Mouse (Mus musculus): ENCODE results near the gene Nme8. TPM values are rescaled to one million over a fixed set of nuclear protein-coding genes. Genes with fewer than 3 reads are reported as not detected.

Gene Nme8
- polyA plus RNA-seq, 1 experiment = not detected

GRCm38 (mm10) chr13:19618841-19619215 is 78.8 kb downstream of the Nme8 start:
- 27% methylated on average over 5 of the region's 5 CpGs for WGBS
- DNase-seq = no peak
- Histone ChIP-seq H3K27ac (ENCODE audit: control insufficient read depth, insufficient read depth, low read length) (no peak overlapping the region), H3K4me3 (ENCODE audit: control insufficient read depth, insufficient read depth, low read length) (peak overlapping the region; percentile 31), H3K36me3 (ENCODE audit: control insufficient read depth, insufficient read depth, low read length) (no peaks in the 10 kb centered on the region), H3K4me1 (replicated peaks; ENCODE audit: control insufficient read depth, insufficient read depth, low read length) (no peaks in the 10 kb centered on the region; the same call in 1 of the 2 replicates), H3K27me3 (ENCODE audit: control insufficient read depth, insufficient read depth, low read length) (no peaks in the 10 kb centered on the region; the same call in 1 of the 2 replicates)
- no peak for TF ChIP-seq CTCF (IDR thresholded peaks at IDR 0.05; ENCODE audit: borderline replicate concordance, control insufficient read depth, extremely low read depth, insufficient read depth, low read length, poor library complexity)
- no peak for TF ChIP-seq POLR2A (IDR thresholded peaks at IDR 0.05; ENCODE audit: control insufficient read depth, extremely low read depth, insufficient read depth, low read length, poor library complexity)

GRCm38 (mm10) chr13:19618081-19618480 is 79.5 kb downstream of the Nme8 start:
- Histone ChIP-seq H3K36me3 (ENCODE audit: control insufficient read depth, insufficient read depth, low read length) (no peaks in the 10 kb centered on the region), H3K4me1 (replicated peaks; ENCODE audit: control insufficient read depth, insufficient read depth, low read length) (no peaks in the 10 kb centered on the region; the same call in 1 of the 2 replicates), H3K27ac (ENCODE audit: control insufficient read depth, insufficient read depth, low read length) (no peak overlapping the region), H3K27me3 (ENCODE audit: control insufficient read depth, insufficient read depth, low read length) (no peaks in the 10 kb centered on the region; the same call in 1 of the 2 replicates), H3K4me3 (ENCODE audit: control insufficient read depth, insufficient read depth, low read length) (no peak overlapping the region)
- TF ChIP-seq POLR2A (IDR thresholded peaks at IDR 0.05; ENCODE audit: control insufficient read depth, extremely low read depth, insufficient read depth, low read length, poor library complexity) (no peak), CTCF (IDR thresholded peaks at IDR 0.05; ENCODE audit: borderline replicate concordance, control insufficient read depth, extremely low read depth, insufficient read depth, low read length, poor library complexity) (no peak)
- WGBS = 97% methylated on average over 4 of the region's 4 CpGs
- no peak for DNase-seq

DNA sequence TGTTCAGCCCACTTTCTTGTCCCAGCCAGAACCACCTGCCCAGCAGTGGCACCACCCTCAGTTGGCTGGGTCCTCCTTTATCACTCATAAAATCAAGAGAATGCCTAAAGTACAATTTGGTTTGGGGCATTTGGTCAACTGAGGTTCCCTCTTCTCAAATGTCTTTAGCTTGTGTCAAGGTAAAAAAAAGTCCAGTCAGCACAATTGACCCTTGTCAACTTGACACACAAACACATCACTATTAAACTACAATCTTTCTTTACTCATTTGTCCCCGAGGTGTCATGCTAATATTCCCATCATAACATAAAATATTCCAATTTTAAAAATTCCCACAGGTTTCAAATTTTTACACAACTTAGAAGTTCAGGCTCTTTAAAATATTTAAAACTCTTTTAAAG is 83.3 kb downstream of the Nme8 start:
- TF ChIP-seq CTCF (IDR thresholded peaks at IDR 0.05; ENCODE audit: borderline replicate concordance, control insufficient read depth, extremely low read depth, insufficient read depth, low read length, poor library complexity) = no peak
- TF ChIP-seq POLR2A (IDR thresholded peaks at IDR 0.05; ENCODE audit: control insufficient read depth, extremely low read depth, insufficient read depth, low read length, poor library complexity) = no peak
- Histone ChIP-seq H3K27ac (ENCODE audit: control insufficient read depth, insufficient read depth, low read length) (no peak overlapping the region), H3K4me1 (replicated peaks; ENCODE audit: control insufficient read depth, insufficient read depth, low read length) (no peaks in the 10 kb centered on the region; the same call in 1 of the 2 replicates), H3K4me3 (ENCODE audit: control insufficient read depth, insufficient read depth, low read length) (no peak overlapping the region), H3K36me3 (ENCODE audit: control insufficient read depth, insufficient read depth, low read length) (no peaks in the 10 kb centered on the region), H3K27me3 (ENCODE audit: control insufficient read depth, insufficient read depth, low read length) (no peaks in the 10 kb centered on the region; the same call in 1 of the 2 replicates)
- no peak for DNase-seq
- 94% methylated on average over 1 of the region's 1 CpGs for WGBS

DNA sequence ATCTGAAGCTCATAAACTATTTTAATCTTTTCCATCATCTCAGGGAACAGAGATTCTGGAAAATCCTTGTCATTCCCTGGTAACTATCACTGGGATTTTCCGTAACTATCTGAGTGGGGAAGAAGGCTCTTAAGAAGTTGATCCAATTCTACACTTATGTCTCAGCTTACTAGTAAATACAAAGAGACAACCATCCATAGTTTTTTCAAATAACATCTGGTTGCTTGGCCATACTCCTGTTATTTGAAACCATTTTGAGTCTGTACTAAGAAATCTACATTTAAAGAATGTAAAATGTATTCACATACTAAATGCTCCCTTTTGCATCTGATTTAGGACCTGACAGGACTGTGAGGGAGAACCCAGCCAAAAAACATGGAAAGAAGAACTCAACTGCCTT is 84.2 kb downstream of the Nme8 start:
- Histone ChIP-seq H3K4me3 (ENCODE audit: control insufficient read depth, insufficient read depth, low read length) (no peak overlapping the region), H3K27ac (ENCODE audit: control insufficient read depth, insufficient read depth, low read length) (no peak overlapping the region), H3K4me1 (replicated peaks; ENCODE audit: control insufficient read depth, insufficient read depth, low read length) (no peaks in the 10 kb centered on the region), H3K27me3 (ENCODE audit: control insufficient read depth, insufficient read depth, low read length) (no peaks in the 10 kb centered on the region), H3K36me3 (ENCODE audit: control insufficient read depth, insufficient read depth, low read length) (no peaks in the 10 kb centered on the region)
- WGBS = 96% methylated on average over 1 of the region's 1 CpGs
- TF ChIP-seq CTCF (IDR thresholded peaks at IDR 0.05; ENCODE audit: borderline replicate concordance, control insufficient read depth, extremely low read depth, insufficient read depth, low read length, poor library complexity) = no peak
- no peak for TF ChIP-seq POLR2A (IDR thresholded peaks at IDR 0.05; ENCODE audit: control insufficient read depth, extremely low read depth, insufficient read depth, low read length, poor library complexity)
- DNase-seq = no peak

DNA sequence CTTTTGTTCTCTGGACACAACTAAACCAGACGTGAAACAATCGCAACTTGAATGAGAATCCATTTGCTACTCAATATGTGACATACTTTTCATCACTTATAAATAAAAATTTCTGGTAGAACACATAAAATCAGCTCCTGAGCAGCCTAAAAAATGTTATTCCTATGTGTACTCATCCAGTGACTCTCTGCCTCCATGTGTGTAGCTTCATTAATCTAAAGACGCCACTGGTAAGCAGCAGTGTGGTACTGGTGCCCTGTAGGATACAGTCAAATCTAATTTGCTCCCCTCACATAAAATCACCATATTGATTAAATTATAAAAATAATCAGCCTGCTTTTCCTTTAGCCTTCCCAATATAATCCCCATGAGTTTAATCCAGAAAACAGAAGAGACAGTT is 84.6 kb downstream of the Nme8 start:
- Histone ChIP-seq H3K36me3 (ENCODE audit: control insufficient read depth, insufficient read depth, low read length) (no peaks in the 10 kb centered on the region), H3K27me3 (ENCODE audit: control insufficient read depth, insufficient read depth, low read length) (no peaks in the 10 kb centered on the region), H3K4me1 (replicated peaks; ENCODE audit: control insufficient read depth, insufficient read depth, low read length) (no peaks in the 10 kb centered on the region), H3K4me3 (ENCODE audit: control insufficient read depth, insufficient read depth, low read length) (no peak overlapping the region), H3K27ac (ENCODE audit: control insufficient read depth, insufficient read depth, low read length) (no peak overlapping the region)
- whole genome bisulfite sequencing = 92% methylated on average over 3 of the region's 3 CpGs
- no peak for DNase-seq
- TF ChIP-seq POLR2A (IDR thresholded peaks at IDR 0.05; ENCODE audit: control insufficient read depth, extremely low read depth, insufficient read depth, low read length, poor library complexity) = no peak
- no peak for TF ChIP-seq CTCF (IDR thresholded peaks at IDR 0.05; ENCODE audit: borderline replicate concordance, control insufficient read depth, extremely low read depth, insufficient read depth, low read length, poor library complexity)

GRCm38 (mm10) chr13:19612348-19612747 is 85.2 kb downstream of the Nme8 start:
- WGBS = 95% methylated on average over 1 of the region's 1 CpGs
- Histone ChIP-seq H3K4me3 (ENCODE audit: control insufficient read depth, insufficient read depth, low read length) (no peak overlapping the region), H3K36me3 (ENCODE audit: control insufficient read depth, insufficient read depth, low read length) (no peaks in the 10 kb centered on the region), H3K4me1 (replicated peaks; ENCODE audit: control insufficient read depth, insufficient read depth, low read length) (no peaks in the 10 kb centered on the region), H3K27me3 (ENCODE audit: control insufficient read depth, insufficient read depth, low read length) (no peaks in the 10 kb centered on the region), H3K27ac (ENCODE audit: control insufficient read depth, insufficient read depth, low read length) (no peak overlapping the region)
- no peak for DNase-seq
- no peak for TF ChIP-seq CTCF (IDR thresholded peaks at IDR 0.05; ENCODE audit: borderline replicate concordance, control insufficient read depth, extremely low read depth, insufficient read depth, low read length, poor library complexity)
- TF ChIP-seq POLR2A (IDR thresholded peaks at IDR 0.05; ENCODE audit: control insufficient read depth, extremely low read depth, insufficient read depth, low read length, poor library complexity) = no peak

- Histone ChIP-seq H3K4me3 (ENCODE audit: control insufficient read depth, insufficient read depth, low read length) (no peak overlapping the region), H3K27me3 (ENCODE audit: control insufficient read depth, insufficient read depth, low read length) (no peaks in the 10 kb centered on the region), H3K27ac (ENCODE audit: control insufficient read depth, insufficient read depth, low read length) (no peak overlapping the region), H3K4me1 (replicated peaks; ENCODE audit: control insufficient read depth, insufficient read depth, low read length) (no peaks in the 10 kb centered on the region), H3K36me3 (ENCODE audit: control insufficient read depth, insufficient read depth, low read length) (no peaks in the 10 kb centered on the region)
- no peak for DNase-seq
- TF ChIP-seq POLR2A (IDR thresholded peaks at IDR 0.05; ENCODE audit: control insufficient read depth, extremely low read depth, insufficient read depth, low read length, poor library complexity) = no peak
- TF ChIP-seq CTCF (IDR thresholded peaks at IDR 0.05; ENCODE audit: borderline replicate concordance, control insufficient read depth, extremely low read depth, insufficient read depth, low read length, poor library complexity) = no peak
Observed at GRCm38 (mm10) chr13:19608120-19608519, 89.5 kb downstream of the Nme8 start.
